Mouse (Mus musculus) gastrocnemius, postnatal 36 days (tissue): ENCODE results near the gene Fam124a. TPM values are rescaled to one million over a fixed set of nuclear protein-coding genes. Genes with fewer than 3 reads are reported as not detected.
A peak's percentile ranks its signal among the peaks of the same experiment; 100 is the strongest.
"Not testable (repeated sequence)": the region's sequence is repeated elsewhere in the genome, so short reads cannot be mapped to it uniquely, and the experiment has no call there.

ENCODE experiments used
- DNase-seq, 2 experiments: peaks; one replicate each; pipeline ENCODE4 v3.0.0; 2022
- intact Hi-C: fragments of 180-260 bp; cut with DNase I; formaldehyde crosslinking; loops from one replicate; pipeline ENCODE4 v1.15.1; 2025
- total RNA-seq, 2 experiments: library from RNA; stranded (reverse); gene quantifications; 2 replicates each; pipeline ENCODE4 v1.2.3; 2021

Fam124a gene
- total RNA-seq, 2 experiments from 2014 or later, result 1.4 to 2.5 TPM

DNA sequence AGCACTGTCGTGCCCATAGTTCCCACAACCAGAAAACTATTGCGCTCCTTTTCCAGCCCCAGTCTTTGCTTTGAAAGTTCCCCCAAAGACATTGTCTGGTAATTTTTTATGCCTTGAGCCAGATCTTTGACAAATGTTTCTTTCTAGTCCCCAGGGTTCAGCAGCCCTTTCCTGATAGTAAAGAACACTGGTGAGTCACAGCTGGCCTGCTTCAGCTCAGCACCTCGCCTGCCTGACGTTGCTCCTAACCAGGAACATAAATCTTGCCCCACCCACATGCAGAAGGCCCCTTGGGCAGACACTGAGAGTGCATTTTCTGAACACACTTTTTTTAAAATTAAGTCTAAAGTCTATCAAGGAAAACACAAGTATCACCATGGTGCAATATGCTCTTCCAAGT is 14.8 kb downstream of the Fam124a start:
- DNase-seq, result no peak
- intact Hi-C loops, result no loop called here

DNA sequence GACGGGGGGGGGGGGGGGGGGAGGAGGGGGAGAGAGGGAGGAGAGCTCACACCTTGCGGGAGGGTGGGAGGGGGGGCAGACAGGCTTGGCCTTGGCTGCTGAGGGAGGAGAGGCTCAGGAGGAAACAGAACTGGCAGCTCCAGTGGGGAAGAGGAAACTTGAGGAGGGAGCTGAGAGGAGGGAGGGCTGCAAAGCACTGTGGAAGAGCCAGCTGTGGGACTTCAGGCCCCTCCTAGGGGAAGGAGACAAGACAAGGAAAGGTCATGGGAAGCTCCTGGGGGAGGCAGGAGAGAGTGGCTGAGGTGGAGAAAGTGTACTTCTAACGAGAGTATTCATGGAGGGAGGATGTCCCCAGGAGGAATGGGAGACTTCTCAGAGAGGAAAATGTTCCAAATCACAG is 17.9 kb downstream of the Fam124a start:
- intact Hi-C loops, result no loop called here

DNA sequence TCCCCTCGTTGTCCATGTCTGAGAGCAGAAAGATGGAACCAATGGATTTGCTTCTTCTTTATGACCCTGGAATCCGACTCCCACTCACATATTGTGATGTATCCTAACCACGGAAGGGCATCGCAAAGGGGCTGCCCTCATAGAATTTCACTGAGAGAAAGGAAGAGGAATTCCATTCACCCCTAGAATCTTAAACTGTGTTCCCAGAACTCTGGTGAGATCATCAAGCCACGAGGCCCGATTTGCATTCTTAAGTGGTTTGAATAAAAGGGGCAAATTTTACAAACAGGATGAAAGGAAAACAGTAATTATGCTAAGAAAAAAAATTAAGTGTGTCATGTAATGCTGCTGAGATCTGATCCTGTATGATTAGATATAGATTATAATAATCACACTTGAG is 19.4 kb downstream of the Fam124a start:
- intact Hi-C loops, result no loop called here
- DNase-seq, result no peak

More for the DNA sequence above, 17.9 kb downstream of the Fam124a start:
- no peak for DNase-seq

DNA sequence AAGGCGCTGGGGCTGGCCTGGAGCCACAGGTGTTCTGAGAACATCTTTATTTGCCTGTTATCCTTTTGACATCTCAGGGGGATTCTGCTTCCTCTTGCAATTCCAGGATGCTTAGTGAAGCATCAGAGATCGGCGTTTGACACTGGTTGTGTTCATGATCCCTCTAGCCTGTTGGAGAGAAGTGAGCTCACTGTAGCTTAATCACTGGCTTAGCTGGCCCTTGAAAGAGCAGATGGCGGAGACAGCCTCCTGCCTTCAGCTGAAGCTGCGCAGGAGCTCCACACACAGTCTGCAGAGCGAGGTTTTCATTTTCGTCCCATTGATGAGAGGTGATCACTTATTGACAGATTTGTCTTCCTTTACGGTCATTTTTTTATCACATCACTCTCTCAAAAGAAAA is 20.3 kb downstream of the Fam124a start:
- no peak for DNase-seq
- intact Hi-C loops, result no loop called here

DNA sequence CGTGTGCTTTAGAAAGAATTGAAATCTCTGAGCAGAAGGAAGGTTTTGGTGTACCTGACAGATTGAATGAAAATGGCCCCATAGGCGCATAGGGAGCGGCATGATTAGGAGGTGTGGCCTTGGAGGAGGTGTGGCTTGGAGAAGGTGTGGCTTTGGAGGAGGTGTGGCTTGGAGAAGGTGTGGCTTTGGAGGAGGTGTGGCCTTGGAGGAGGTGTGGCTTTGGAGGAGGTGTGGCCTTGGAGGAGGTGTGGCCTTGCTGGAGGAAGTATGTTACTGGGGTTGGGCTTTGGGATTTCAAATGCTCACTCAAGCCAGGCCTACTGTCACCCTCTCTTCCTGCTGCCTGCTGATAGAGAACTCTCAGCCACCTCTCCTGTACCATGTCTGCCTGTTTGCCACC is 25.4 kb downstream of the Fam124a start:
- no peak for DNase-seq
- intact Hi-C loops, result no loop called here

DNA sequence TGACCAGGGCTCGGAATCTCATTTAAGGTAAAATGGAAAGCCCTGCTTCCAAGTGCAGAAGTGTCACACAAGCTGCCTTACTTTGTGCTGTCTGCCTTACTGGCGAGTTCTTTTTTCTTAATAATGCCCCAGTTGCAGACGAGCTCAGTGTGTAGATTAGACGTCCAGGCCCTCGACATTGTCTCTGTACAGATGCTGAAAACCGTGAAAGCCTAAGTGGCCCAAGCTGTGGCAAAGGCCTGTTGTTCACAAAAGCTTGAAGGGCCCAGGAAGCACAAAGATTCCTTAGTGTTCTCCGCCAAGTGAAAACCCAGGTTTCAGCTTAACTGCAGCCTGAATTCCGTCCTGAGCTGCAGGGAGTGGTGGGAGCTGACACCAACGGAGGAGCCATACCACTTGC is 26.2 kb downstream of the Fam124a start:
- no peak for DNase-seq
- intact Hi-C loops, result no loop called here

DNA sequence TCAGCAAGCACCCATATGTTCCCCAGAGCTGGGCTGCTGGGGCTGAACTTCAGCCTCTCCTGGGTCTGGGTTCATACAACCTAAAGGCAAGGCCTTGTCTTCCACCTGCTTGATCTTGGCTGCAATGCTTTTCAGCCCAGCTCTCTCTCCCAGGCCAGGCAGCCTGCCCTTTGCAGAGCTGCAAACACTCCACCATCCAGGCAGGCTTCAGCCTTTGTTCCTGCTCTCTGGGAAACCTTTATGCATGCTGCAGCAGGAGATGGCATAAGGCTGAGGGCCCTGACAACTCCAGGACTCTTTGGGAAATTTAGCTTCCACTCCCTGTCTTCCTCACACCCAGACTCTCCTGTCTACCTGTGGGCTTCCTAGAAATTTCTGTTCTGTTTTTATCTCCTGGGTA is 29.1 kb downstream of the Fam124a start:
- intact Hi-C loops, result no loop called here
- no peak for DNase-seq

DNA sequence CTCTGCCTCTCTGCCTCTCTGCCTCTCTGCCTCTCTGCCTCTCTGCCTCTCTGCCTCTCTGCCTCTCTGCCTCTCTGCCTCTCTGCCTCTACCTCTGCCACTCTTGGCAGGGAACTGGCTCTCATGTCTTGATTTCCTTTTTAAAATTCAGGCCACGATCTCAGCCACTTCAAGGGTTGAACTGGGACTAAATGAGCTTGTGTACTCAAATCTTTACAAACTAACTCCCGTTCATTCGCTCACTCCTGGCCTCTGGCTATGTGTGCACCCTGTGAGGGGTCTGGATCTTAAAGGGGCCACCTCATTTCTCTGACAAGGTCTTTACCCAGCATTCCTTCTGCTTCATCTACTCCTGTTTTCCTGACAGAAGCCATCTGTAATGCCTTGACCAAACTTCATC is 29.8 kb downstream of the Fam124a start:
- intact Hi-C loops, result no loop called here
- no peak for DNase-seq

DNA sequence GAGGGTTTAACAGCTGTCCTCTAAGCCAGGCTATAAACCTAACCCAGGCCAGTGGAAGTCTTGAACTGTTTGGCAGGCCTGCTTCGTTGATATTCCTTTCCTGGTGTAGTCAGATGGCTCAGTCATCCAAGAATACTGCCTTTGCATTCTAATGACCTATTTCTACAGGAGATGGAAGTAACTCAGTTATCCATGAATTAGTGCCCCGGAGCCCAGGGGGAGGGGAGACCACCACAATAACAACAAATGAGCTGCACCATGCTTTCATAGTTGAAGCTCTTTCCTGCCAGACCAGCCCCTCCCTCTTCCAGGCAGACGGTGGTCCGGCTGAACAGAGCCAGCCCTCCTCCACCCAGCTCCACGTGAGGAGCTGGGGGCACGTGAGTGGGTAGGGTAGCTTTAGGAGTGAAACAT is 44.6 kb downstream of the Fam124a start:
- intact Hi-C loops, result no loop called here
- DNase-seq, result no peak

DNA sequence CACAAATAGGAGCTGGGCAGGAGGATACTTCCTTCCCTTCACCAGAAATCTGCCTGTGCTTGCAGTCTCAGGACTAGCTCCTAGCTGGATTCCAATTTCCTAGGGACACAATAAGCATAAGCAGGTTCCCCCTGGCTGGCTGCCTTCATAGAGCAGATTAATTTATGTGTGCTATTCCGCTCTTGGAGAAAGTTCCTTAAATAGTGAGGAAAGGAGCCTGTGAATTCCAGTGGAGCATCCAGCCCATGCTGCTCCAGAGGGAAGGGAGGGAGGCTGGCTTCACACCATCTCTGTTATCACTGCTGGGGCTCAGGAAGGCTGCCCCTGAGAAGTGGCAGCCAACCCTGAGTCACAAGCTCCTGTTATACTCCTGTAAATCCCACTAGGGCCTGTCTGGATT is 46.7 kb downstream of the Fam124a start:
- intact Hi-C loops, result no loop called here

DNA sequence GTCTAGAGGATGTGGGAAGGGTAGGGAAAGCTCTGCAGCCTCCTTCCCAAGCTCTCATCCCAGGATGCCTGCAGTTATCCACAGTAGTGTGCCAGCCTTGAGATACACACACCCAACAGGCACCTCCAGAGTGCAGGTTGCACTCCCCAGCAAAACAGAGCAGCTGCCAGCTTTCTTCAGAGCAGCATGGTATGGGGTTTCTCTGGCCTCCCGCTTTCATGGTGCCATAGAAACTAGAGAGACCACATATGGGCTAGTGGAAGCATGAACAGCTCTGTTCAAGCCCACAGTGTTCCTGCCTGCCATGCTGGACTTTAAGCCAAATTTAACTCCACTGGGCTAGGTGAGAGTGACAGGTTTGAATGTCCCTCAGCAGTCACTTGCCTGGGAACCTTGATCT is 47.3 kb downstream of the Fam124a start:
- intact Hi-C loops, result no loop called here

More for the DNA sequence above, 46.7 kb downstream of the Fam124a start:
- DNase-seq, result no peak

DNA sequence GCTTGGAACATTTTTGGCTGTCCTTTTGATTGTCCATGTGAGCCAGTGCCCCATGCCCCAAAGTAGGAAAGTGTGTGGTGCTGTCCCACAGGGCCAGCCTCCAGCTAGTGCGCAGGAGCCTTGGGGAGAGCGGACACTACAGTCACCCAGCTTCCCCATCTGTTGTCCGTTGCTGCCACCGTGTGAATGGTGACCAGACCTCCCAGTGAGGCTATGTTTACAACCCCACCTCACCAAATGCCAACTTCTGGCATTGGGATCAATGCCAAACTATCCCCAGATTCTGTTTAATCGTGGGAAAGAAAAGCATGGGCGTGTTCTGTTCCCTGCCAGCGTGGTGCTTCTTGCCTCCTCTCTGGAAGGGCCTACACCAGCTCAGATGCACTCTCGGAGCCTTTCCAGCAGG is 52.3 kb downstream of the Fam124a start:
- DNase-seq, result no peak
- intact Hi-C loops, result loop anchor here (5.0 kb wide), 1 partner anchor 110 kb away; no protein-coding TSS in a partner anchor

More for the DNA sequence above, 47.3 kb downstream of the Fam124a start:
- no peak for DNase-seq

DNA sequence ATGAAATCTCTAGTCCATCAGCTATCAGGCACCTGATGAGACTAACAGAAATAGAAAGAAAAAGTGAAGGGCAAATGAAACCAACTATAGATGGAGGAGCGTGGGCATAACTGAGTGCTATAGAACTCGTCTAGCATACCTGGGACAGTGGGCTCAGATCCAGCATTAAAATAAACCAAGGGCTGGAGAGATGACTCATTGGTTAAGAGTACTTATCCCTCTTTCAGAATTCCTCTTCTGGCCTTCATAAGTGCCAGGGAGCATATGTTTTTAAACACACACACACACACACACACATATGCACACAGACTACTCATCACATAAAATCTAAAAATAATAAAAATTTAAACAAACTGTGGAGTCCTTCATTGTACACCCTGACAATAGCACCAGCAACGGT is 54.4 kb downstream of the Fam124a start:
- intact Hi-C loops, result loop anchor here (5.0 kb wide), 1 partner anchor 113 kb away; no protein-coding TSS in a partner anchor
- DNase-seq, result no peak

DNA sequence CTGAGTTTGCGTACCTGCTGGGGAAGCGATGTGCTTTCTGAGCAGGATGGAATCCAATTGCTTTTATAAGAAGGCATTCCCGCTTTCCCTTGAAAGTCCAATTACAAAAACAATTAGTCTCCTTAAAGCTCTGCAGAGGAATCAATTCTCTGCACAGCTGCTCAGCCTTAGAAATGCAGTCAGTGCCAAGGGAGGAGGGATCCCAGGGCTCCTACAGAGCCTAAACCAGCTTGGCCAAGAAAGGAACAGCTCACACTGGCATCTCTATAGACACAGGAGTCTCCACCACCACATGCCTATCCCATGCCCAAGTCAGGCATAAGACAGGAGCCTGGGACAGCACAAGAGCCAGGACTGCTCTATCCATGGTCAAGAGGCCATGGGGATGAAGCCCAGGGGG is 66.9 kb downstream of the Fam124a start:
- intact Hi-C loops, result no loop called here
- DNase-seq, result no peak

DNA sequence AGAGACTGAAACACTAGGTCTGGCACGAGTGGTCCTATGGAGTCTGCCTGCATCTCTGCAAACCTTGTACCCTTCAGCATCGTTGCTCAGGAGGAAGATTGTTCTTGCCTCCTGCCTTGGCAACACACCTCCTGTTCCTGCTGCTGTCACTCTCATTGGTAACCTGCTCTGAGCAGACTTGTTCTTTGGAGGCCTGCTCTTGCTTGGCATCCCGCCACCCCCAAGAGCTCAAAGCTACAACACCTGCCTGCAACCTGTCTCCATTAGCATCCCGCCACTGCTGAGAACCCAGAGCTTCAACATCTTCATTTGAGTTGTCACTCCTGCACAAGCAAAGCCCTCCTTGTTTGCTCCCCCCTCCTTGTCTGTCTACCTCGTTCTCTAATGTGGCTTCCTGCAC is 72.4 kb downstream of the Fam124a start:
- intact Hi-C loops, result no loop called here
- DNase-seq, result no peak

DNA sequence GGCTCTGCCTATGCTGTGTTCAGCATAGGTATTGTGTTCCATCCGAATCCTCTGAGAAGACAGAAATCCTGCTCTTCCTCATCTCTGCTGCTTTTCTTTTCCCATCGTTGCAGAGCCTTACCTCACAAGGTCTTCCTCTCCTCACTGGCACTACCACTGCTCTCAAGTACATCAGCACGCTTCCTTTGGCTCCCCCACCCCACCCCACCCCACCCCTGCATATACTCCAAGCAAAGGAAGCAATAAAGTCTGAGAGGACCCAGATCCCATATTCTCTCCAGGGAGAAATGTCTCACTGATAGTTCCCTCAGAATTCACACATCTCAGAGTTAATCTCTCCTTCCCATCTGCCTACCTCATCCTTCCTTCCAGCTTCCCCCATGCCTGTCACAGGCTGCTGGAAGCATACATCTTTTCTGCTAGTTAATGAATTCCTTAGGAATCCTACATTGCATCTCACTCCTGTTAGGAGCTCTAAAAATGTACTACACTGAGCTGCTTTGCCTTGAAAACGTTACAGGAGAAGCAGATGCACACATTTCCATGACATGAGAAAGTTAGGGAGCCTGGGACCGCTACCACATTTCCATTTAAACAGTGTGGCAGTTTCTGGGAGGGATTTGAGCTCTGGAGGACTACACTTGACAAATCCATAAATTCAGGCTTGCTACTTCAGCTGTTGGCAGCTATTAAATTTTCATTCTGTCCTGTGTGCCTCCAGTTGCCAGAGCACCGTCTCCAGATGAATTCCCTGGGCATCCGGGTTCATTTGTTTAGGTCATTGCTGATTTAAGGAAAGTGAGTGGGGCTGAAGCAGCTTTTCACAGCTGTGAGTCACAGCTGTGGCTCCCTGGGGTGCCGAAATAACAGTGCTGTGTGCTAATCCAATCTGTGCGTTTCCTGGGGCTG is 82.2 kb downstream of the Fam124a start:
- intact Hi-C loops, result no loop called here
- DNase-seq, result no peak

DNA sequence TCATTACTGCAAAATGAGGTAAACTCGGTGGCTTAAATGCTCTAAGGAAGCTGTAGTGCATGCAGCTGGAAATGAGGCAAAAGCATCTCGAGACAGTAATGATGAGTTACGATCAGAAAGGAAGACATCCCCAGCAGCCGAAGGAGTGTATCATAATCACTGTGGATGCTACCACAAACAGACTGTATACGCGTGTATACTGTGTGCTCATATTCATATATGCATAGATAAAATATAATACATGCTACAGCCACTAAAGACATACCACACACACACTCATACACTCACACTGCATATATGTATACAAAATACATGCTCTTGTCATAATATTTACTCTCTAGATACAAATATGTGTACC is 82.8 kb downstream of the Fam124a start:
- intact Hi-C loops, result no loop called here
- DNase-seq, result no peak

DNA sequence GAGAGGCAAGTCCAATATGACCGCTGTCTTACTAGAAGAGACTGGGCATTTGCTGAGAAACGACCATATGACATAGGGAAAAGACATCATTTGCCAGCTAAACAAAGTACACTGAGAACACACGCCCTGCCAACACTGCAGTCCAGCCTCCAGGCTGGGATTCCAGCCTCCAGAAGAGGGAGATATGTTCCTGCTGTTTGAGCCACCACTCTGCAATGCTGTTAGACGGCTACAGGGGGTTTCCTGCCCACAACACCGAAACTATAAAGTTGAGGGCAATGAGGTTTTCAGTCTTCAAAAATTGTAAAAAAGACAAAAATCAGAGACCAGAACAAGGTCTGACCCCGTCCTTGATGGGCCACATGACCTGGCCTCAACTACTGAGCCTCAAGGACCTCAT is 83.6 kb downstream of the Fam124a start:
- DNase-seq, result no peak
- intact Hi-C loops, result no loop called here

DNA sequence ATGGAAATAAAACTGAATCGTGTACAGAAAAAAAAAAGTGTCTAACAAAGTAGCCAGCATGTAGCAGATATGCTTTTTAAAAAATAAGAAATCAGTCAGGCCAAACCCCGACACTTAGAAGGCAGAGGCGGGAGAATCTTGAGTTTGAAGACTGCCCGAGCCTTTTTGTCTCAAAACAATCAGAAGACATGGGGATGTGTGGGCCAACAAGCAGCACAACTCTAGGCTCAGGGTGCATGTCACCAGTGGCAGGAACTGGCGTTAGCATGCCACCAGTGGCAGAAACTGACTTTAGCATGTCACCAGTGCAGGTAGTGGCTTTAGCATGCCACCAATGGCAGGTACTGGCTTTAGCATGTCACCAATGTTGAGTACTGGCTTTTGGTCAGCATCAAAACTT is 84.0 kb downstream of the Fam124a start:
- no peak for DNase-seq
- intact Hi-C loops, result no loop called here

DNA sequence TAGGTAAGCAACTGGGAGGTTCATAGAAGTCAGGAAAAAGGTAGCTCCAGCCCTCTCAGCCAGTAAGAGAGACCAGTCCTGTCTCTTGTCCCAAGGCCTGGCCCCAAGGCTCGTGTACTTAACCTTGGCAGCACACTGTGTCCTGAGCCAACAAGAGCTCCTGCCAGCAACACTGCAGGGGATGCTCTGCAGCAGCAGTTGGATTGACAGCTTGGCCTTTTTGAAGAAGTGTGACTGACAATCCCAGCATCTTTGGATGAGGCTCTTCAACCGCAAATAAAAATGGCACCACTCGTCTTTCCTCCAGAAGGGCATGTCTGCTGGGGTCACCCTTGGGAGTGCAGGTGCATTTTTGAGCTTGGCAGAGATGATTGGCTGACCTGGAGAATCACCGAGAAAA is 84.9 kb downstream of the Fam124a start:
- intact Hi-C loops, result no loop called here
- no peak for DNase-seq

DNA sequence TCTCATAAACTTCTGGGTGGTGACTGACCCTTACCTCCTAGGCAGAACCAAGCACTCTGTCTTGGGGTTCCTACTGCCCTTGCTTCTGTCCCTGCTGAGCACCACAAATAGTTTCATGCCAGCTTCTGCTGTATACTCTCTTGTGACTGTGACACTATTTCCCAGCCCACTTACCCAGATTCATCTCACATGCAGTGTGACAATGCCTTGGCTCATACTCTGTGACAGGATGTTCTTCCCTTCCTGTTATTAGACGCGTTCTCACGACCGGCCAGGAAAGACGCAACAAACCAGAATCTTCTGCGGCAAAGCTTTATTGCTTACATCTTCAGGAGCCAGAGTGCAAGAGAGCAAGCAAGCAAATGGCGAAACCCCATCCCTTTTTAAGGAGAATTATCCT is 86.8 kb downstream of the Fam124a start:
- DNase-seq, intact Hi-C loops: not testable (repeated sequence)

DNA sequence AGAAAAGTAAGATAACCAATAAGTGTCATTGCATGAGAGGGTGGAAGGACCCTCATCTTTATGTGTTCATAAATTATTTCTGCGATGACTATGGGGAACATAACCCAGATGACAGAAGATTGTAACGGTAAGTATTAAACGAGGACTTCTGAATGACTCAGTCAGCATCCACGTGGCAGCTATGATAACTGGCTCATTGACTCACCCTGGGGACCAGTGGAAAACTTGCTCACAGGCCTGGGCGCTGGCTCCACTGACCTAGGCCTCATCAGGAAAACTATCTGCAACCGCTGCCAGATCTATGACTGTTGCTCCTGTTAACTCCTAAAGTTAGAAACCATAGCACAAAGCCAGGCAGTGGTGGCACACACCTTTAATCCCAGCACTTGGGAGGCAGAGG is 92.9 kb downstream of the Fam124a start:
- intact Hi-C loops, result no loop called here
- DNase-seq, result no peak

DNA sequence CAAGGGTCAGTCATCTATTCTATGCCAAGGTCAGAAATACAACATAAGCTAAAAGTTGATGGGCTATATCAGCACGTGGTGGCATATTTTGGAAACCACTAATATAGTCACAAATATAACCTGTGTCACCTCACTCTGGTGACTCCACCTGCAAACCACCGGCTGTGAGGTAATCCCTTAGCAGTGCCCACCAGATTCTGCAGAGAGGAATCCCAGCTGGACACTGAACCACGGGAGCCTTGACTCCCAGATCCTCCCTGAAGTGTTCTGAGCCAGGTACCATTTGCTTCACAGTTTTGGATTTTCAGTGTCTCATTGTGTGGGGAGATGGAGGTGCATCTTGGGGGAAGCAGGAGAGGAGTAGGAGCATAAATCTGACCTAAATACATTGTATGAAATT is 94.8 kb downstream of the Fam124a start:
- peak in 1 of 2 experiments; percentile 5 for DNase-seq
- intact Hi-C loops, result no loop called here
